26 mouse cellular contexts compared by ENCODE assay signal in the genomic region with DNA sequence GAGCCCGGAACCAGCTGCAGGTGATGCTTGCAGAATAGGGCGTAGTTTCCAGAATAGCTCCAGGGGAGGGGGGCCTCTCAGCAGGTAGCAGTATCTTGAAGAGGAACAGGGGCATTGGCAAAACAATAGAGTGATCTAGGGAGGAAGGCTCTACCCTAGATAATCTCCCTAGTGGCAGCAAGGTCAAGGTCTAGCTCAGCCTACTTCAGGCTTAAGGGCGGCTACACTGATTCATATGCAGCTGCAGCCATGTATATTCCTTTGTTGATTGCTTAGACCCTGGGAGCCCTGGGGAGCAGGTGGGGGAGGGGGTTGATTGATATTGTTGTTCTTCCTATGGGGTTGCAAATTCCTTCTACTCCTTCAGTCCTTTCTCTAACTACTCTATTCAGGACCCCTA.
A peak's percentile ranks its signal among the peaks of the same experiment; 100 is the strongest.
DNase-seq lines count a peak whose midpoint lies in the region; ATAC-seq lines count a peak whose summit lies in the region.
"Had no signal": no experiment of that assay in that cellular context is flagged by ENCODE, and none has a peak within 500 bp of the region (broad histone marks: within the 10 kb centered on the region; RNA-seq: fewer than 3 reads in every experiment).

No protein-coding gene starts in this region.

- H3K9me3 ChIP-seq in midbrain, embryonic 14.5 days (ENCODE audit: control insufficient read depth, low read length), result no peaks in the 10 kb centered on the region
- H3K9me3 ChIP-seq in midbrain, embryonic 15.5 days, result no peaks in the 10 kb centered on the region
- H3K9me3 ChIP-seq in liver, embryonic 12.5 days (replicated peaks), result no peaks in the 10 kb centered on the region
- H3K9me3 ChIP-seq: embryonic facial prominence, embryonic 12.5 days; embryonic facial prominence, embryonic 15.5 days; forebrain, embryonic 12.5 days had no signal

- H3K27ac ChIP-seq in midbrain, embryonic 14.5 days (replicated peaks; ENCODE audit: low read depth, low read length), result no peak overlapping the region
- H3K27ac ChIP-seq in midbrain, embryonic 15.5 days, result no peak overlapping the region
- H3K27ac ChIP-seq in liver, embryonic 12.5 days, result no peak overlapping the region
- H3K27ac ChIP-seq: embryonic facial prominence, embryonic 12.5 days; embryonic facial prominence, embryonic 15.5 days; forebrain, embryonic 10.5 days; forebrain, embryonic 12.5 days had no signal

- 85% methylated on average over 3 of the region's 3 CpGs for WGBS in midbrain, embryonic 14.5 days
- WGBS in midbrain, embryonic 15.5 days, result 86% methylated on average over 3 of the region's 3 CpGs
- 70% methylated on average over 3 of the region's 3 CpGs for WGBS in liver, embryonic 12.5 days (ENCODE audit: insufficient replicate concordance)

- H3K36me3 ChIP-seq in midbrain, embryonic 14.5 days (ENCODE audit: control insufficient read depth, insufficient read depth, low read length), result no peaks in the 10 kb centered on the region
- no peaks in the 10 kb centered on the region for H3K36me3 ChIP-seq in midbrain, embryonic 15.5 days (replicated peaks)
- no peaks in the 10 kb centered on the region for H3K36me3 ChIP-seq in liver, embryonic 12.5 days
- H3K36me3 ChIP-seq: embryonic facial prominence, embryonic 12.5 days; embryonic facial prominence, embryonic 15.5 days; forebrain, embryonic 10.5 days; forebrain, embryonic 12.5 days; G1E had no signal

- ATAC-seq in midbrain, embryonic 14.5 days (ENCODE audit: low FRiP score, low TSS enrichment), result 0 out of 2 replicates have a peak, but pooled peaks have one; percentile 4
- no peak for ATAC-seq in midbrain, embryonic 15.5 days (replicated peaks)
- ATAC-seq in liver, embryonic 12.5 days, result no peak
- ATAC-seq: activated CD4-positive, CD25-positive, alpha-beta regulatory T cell, adult 4 months; forebrain, embryonic 14.5 days; forebrain, embryonic 16.5 days; Patski had no signal

- no peaks in the 10 kb centered on the region for H3K27me3 ChIP-seq in midbrain, embryonic 14.5 days (ENCODE audit: control insufficient read depth, insufficient read depth, low read length)
- no peaks in the 10 kb centered on the region for H3K27me3 ChIP-seq in midbrain, embryonic 15.5 days (replicated peaks)
- no peaks in the 10 kb centered on the region for H3K27me3 ChIP-seq in liver, embryonic 12.5 days (replicated peaks)
- H3K27me3 ChIP-seq: embryonic facial prominence, embryonic 12.5 days; embryonic facial prominence, embryonic 15.5 days; forebrain, embryonic 12.5 days; Patski had no signal

- H3K4me2 ChIP-seq in midbrain, embryonic 14.5 days (ENCODE audit: low read length), result no peak overlapping the region
- no peak overlapping the region for H3K4me2 ChIP-seq in midbrain, embryonic 15.5 days
- H3K4me2 ChIP-seq in liver, embryonic 12.5 days, result no peak overlapping the region
- H3K4me2 ChIP-seq: embryonic facial prominence, embryonic 12.5 days; embryonic facial prominence, embryonic 15.5 days; forebrain, embryonic 12.5 days had no signal

- H3K9ac ChIP-seq in midbrain, embryonic 14.5 days (replicated peaks; ENCODE audit: low read length), result no peak overlapping the region
- no peak overlapping the region for H3K9ac ChIP-seq in midbrain, embryonic 15.5 days
- H3K9ac ChIP-seq in liver, embryonic 12.5 days, result no peak overlapping the region
- H3K9ac ChIP-seq: embryonic facial prominence, embryonic 12.5 days; embryonic facial prominence, embryonic 15.5 days; forebrain, embryonic 12.5 days had no signal

- no peak overlapping the region for H3K4me3 ChIP-seq in midbrain, embryonic 14.5 days (replicated peaks; ENCODE audit: low read depth, low read length)
- H3K4me3 ChIP-seq in midbrain, embryonic 15.5 days, result no peak overlapping the region
- H3K4me3 ChIP-seq in liver, embryonic 12.5 days, result no peak overlapping the region
- H3K4me3 ChIP-seq: embryonic facial prominence, embryonic 12.5 days; embryonic facial prominence, embryonic 15.5 days; erythroblast, embryonic 14.5 days; forebrain, embryonic 10.5 days; forebrain, embryonic 12.5 days had no signal

- H3K4me1 ChIP-seq in midbrain, embryonic 14.5 days (ENCODE audit: control insufficient read depth, insufficient read depth, low read length), result no peaks in the 10 kb centered on the region
- H3K4me1 ChIP-seq in midbrain, embryonic 15.5 days, result no peaks in the 10 kb centered on the region
- H3K4me1 ChIP-seq in liver, embryonic 12.5 days, result no peaks in the 10 kb centered on the region
- H3K4me1 ChIP-seq: embryonic facial prominence, embryonic 12.5 days; embryonic facial prominence, embryonic 15.5 days had no signal

- DNase-seq in midbrain, embryonic 14.5 days, result no peak
- DNase-seq in ES-CJ7 (ENCODE audit: low read depth, low spot score) (peak; percentile 99), R1 (ENCODE audit: low read depth, low spot score) (peak; percentile 100)
- DNase-seq in yolk sac, embryonic 10.5 days (ENCODE audit: low spot score), result no peak
- DNase-seq in heart, adult 11 months, result no peak
- DNase-seq: adrenal gland, postnatal 10 days; adrenal gland, postnatal 25 days; cerebellum, adult 11 months; cerebellum, adult 18-20 months; cerebellum, adult 8-10 months; cerebellum, adult 9-11 months; cerebellum, postnatal 14 days; cerebellum, postnatal 36 days; embryo, embryonic 11 days had no signal

Comparison
In these comparisons a context has a peak if more than half of its experiments do, and no peak if none do; other contexts are left out.
1. DNase-seq: peak in ES-CJ7 (single experiment) and R1 (single experiment); none in midbrain, embryonic 14.5 days (single experiment), yolk sac, embryonic 10.5 days (single experiment) and heart, adult 11 months (single experiment).